Mouse (Mus musculus): ENCODE measurements around the gene Lrrc2. TPM values are rescaled to one million over a fixed set of nuclear protein-coding genes. Genes with fewer than 3 reads are reported as not detected.

The Lrrc2 gene
- total RNA-seq, 4 experiments from 2014 or later = 286 to 346 (median 321) TPM

GRCm38 (mm10) chr9:110985951-110986350, 34.6 kb downstream of the Lrrc2 start:
- DNase-seq (ENCODE audit: low spot score) = no peak

- DNase-seq (ENCODE audit: low spot score) = no peak
Measured at GRCm38 (mm10) chr9:110987331-110987730, 36.0 kb downstream of the Lrrc2 start.

GRCm38 (mm10) chr9:110988078-110988477, 36.7 kb downstream of the Lrrc2 start:
- DNase-seq (ENCODE audit: low spot score) = no peak

DNA sequence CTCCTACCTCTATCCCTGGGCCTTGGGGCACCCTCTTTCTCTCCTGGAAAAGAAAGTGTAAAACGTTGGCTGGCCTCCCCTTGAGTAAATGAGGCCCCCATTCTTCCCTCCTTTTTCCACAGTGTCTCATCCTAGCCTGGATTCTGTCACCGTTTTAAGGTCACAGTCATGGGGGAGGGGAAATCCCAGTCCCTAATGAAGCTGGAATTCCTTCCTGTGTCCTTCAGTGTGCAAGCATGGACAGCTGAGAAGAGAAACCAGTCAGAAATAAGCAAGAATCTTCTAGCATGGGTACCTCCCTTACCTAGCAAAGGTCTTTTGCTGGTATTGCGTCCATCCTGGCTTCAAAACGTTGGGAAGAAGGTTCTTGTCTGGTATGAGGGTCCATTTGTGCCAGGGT, 37.8 kb downstream of the Lrrc2 start:
- no peak for DNase-seq (ENCODE audit: low spot score)

DNA sequence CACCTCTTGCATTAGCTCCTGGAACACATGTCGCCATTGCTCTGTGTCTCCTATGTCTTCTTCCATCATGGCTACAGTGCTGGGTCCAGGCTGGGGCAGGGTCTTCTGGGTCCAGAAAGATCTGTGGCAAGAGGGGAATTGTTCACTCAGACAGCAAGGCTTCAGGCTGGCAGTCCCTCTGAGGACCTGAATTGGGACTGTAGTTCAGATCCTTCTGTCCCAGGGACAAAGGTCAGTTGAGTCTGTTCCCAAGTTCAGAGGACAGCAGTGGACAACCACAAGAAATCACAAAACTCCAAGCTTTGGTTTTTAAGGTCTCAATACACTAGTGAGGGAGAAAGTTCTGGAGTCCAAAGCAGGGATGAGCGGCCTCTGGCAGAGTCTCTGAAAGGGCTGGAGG, 38.2 kb downstream of the Lrrc2 start:
- DNase-seq (ENCODE audit: low spot score) = no peak

- peak; percentile 73 for DNase-seq (ENCODE audit: low spot score)
Measured at GRCm38 (mm10) chr9:110990204-110990603, 38.9 kb downstream of the Lrrc2 start, which contains the start of gene Rtp3. Gene Rtp3, minus strand, starts transcription at chr9:110990583.

DNA sequence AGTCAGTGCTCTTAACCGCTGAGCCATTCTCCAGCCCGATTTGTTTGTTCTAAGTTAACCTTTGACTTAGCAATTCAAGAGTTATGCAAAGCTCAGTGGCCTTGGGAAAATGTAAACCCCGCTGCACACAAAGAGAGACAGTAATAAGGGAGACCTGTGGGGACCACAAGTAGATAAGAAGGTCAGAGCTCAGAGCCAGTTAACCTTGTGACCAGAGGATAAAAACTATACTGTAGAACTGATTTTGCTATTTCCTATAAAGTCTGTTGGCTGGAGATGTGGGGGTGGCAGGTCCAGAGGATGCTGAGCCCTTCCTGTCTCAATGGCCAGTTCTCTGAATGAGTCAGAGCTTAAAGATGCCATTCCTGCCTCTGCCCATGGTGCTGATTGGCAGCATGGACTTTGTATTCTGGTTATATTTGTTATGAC, 42.0 kb downstream of the Lrrc2 start:
- DNase-seq (ENCODE audit: low spot score) = no peak

- peak; percentile 84 for DNase-seq (ENCODE audit: low spot score)
Measured at GRCm38 (mm10) chr9:110994716-110995172, 43.4 kb downstream of the Lrrc2 start.

GRCm38 (mm10) chr9:110997245-110997644, 45.9 kb downstream of the Lrrc2 start:
- DNase-seq (ENCODE audit: low spot score) = peak; percentile 86

- DNase-seq (ENCODE audit: low spot score) = no peak
Measured at GRCm38 (mm10) chr9:110999056-110999455, 47.7 kb downstream of the Lrrc2 start.

DNA sequence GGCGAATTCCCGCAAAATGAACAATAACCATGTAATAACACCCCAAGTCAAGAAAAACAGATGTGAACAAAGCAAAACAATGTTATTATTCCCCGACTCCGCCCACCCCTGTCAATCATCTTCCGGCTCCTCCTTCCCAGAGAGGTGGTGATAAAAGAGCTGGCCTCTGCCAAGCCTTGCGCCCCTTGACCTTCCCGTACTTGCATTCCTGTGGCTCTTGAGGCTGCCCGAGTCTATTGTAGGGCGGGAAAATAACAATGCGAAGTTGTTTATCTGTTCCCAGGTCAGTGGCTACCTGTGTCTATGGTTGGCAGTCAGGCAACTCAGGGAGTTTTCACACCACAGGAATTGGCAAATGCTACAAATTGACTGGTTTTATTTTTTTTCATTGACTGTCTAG, 48.5 kb downstream of the Lrrc2 start:
- DNase-seq (ENCODE audit: low spot score) = peak; percentile 41

- no peak for DNase-seq (ENCODE audit: low spot score)
Measured at GRCm38 (mm10) chr9:111001621-111002020, 50.3 kb downstream of the Lrrc2 start.

GRCm38 (mm10) chr9:111003279-111003678, 51.9 kb downstream of the Lrrc2 start:
- no peak for DNase-seq (ENCODE audit: low spot score)

DNA sequence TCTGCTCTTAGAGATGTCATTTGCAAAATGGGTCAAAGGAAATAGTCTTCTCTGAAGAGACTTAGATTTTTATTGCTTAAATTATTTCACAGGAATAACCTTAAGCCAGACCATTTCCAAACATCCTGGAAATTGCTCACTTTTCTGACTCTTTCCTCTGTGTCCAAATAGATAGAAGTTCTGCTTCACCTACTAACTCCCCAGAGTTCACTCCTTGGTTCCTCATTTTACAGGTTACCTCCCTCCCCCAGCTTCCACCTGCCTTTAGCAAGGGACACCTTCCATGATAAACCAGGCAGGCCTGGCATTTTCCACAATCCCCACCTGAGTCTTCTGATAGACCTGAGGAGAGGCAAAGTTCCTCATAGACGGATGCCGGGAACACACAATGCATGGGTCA, 55.2 kb downstream of the Lrrc2 start:
- DNase-seq (ENCODE audit: low spot score) = no peak

DNA sequence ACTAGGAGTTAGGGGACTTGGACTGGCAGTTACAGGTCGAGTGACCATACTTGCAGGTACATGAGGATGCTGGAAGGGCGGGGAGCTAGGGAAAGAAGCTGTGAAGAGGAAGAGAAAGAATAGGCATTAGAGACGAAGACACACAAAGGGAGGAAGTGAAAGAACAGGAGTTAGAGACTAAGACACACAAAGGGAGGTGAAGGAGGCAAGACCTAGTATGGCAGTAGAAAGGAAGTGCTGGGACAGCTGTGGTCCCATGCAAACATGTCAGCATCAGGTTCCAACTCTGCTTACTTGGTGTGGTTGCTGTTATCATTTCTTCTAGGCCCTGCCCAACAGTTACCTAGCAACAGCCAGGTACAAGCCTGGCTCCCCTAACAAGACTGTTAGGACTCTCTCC, 58.4 kb downstream of the Lrrc2 start:
- no peak for DNase-seq (ENCODE audit: low spot score)

DNA sequence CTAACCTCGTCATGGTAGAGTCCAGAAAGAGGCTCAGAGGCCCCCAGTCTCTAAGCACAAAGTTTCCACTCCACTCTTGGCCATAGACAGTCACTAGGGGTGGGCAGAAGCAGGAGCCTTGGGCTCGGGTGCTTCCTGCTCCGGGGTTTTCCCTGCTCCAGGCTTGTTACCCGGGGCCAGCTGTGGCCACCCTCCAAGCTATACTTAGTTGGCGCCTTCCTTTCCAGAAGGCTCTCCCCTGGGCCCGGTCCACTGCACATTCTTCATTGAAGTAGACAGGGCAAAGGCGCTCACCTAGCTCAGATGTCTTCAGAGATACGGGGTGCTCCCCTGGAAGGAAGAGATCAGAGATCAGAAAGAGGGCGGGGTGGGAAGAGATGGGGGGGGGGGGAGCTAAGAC, 60.2 kb downstream of the Lrrc2 start:
- no peak for DNase-seq (ENCODE audit: low spot score)

DNA sequence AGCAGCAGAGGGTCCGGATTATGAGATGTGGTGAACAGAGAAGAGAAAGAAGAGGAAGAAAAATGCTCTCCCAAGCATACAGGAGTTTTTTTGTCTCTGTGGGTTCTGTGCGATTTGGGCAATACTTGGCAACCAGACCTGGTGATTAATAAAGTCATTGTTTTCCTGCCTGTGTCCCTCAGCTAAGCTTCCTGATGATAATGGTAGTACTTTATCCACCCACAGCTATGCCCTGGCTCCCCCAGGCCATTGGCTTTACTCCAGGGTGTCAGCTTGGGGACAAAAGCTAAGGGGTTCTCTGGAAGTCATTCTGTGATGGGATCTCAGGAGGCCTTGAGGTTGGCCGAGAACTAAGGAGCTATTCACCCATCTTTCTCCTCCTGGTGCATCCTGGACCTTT, 60.7 kb downstream of the Lrrc2 start:
- DNase-seq (ENCODE audit: low spot score) = no peak

- no peak for DNase-seq (ENCODE audit: low spot score)
Measured at GRCm38 (mm10) chr9:111015658-111016057, 64.3 kb downstream of the Lrrc2 start.

DNA sequence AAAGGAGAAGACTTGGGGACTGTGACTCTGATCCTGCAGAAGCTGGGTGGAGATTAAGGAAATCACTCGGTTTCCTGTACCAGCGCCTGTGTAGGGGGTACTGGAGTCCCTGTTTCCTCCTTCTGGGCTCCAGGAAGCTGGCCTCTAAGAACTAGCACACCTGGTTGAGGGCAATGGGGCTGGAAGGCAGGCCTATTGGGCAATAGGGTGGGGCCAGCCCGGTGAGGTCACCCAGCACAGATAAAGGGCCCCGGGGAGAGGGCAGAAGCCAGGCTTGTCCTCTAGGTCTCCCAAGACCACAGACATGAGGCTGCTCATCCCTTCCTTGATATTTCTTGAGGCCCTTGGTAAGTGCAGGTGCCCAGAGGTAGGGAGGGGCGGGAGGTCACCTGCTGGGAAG, 67.7 kb downstream of the Lrrc2 start, which contains the start of gene Ltf:
Gene Ltf (plus strand): TSS at position 250 of the 400 bp plus-strand sequence.
- DNase-seq (ENCODE audit: low spot score) = no peak

- no peak for DNase-seq (ENCODE audit: low spot score)
Measured at GRCm38 (mm10) chr9:111026791-111027190, 75.4 kb downstream of the Lrrc2 start.

Data from heart, adult 8-10 months (tissue).